Mouse (Mus musculus): ENCODE results near the gene Mettl24. TPM values are rescaled to one million over a fixed set of nuclear protein-coding genes. Genes with fewer than 3 reads are reported as not detected.

Mettl24 gene
- polyA plus RNA-seq, 1 experiment: 0.34 TPM

GRCm38 (mm10) chr10:40816471-40816870 lies 133.4 kb downstream of the Mettl24 start:
- H3K27me3 ChIP-seq (ENCODE audit: control insufficient read depth, insufficient read depth, insufficient read length): no peaks in the 10 kb centered on the region
- H3K4me2 ChIP-seq (ENCODE audit: low read depth): no peak overlapping the region
- no peaks in the 10 kb centered on the region for H3K36me3 ChIP-seq (ENCODE audit: control insufficient read depth, insufficient read depth)
- H3ac ChIP-seq (ENCODE audit: control insufficient read depth, insufficient read length): no peak overlapping the region
- H3K79me2 ChIP-seq (ENCODE audit: control insufficient read depth, insufficient read depth): no peaks in the 10 kb centered on the region
- no peak for TF ChIP-seq POLR2AphosphoS2 (IDR thresholded peaks at IDR 0.05; ENCODE audit: insufficient read length, low read depth)
- TF ChIP-seq E2F4 (IDR thresholded peaks at IDR 0.05; ENCODE audit: insufficient read depth): no peak
- no peak for TF ChIP-seq TCF12 (IDR thresholded peaks at IDR 0.05; ENCODE audit: insufficient read depth, poor library complexity, severe bottlenecking)
- no peak overlapping the region for H3K4me3 ChIP-seq

GRCm38 (mm10) chr10:40825952-40826351 lies 142.9 kb downstream of the Mettl24 start:
- Histone ChIP-seq H3K4me2 (ENCODE audit: low read depth) (no peak overlapping the region), H3ac (ENCODE audit: control insufficient read depth, insufficient read length) (no peak overlapping the region), H3K27me3 (ENCODE audit: control insufficient read depth, insufficient read depth, insufficient read length) (no peaks in the 10 kb centered on the region), H3K36me3 (ENCODE audit: control insufficient read depth, insufficient read depth) (peaks cover 7% of the 10 kb centered on the region), H3K4me3 (no peak overlapping the region), H3K79me2 (ENCODE audit: control insufficient read depth, insufficient read depth) (no peaks in the 10 kb centered on the region)
- no peak for TF ChIP-seq TCF12 (IDR thresholded peaks at IDR 0.05; ENCODE audit: insufficient read depth, poor library complexity, severe bottlenecking)
- TF ChIP-seq TCF3 (IDR thresholded peaks at IDR 0.05; ENCODE audit: insufficient read length, low read depth): no peak
- no peak for TF ChIP-seq E2F4 (IDR thresholded peaks at IDR 0.05; ENCODE audit: insufficient read depth)
- no peak for TF ChIP-seq MAX (IDR thresholded peaks at IDR 0.05; ENCODE audit: low read depth)
- no peak for TF ChIP-seq CEBPB (IDR thresholded peaks at IDR 0.05; ENCODE audit: insufficient read depth, poor library complexity, severe bottlenecking)
- TF ChIP-seq POLR2A (IDR thresholded peaks at IDR 0.05; ENCODE audit: insufficient read length, low read depth): no peak
- no peak for TF ChIP-seq MYOG (IDR thresholded peaks at IDR 0.05; ENCODE audit: control insufficient read depth in 1 of 3, insufficient read depth in 1 of 3, insufficient read length in 2 of 3, low read depth in 2 of 3)
- no peak for TF ChIP-seq MYOD1 (IDR thresholded peaks at IDR 0.05; ENCODE audit: control insufficient read depth in 1 of 3, insufficient read length in 2 of 3, low read depth in 2 of 3)
- TF ChIP-seq SRF (IDR thresholded peaks at IDR 0.05; ENCODE audit: control insufficient read depth, insufficient read length, low read depth): no peak
- TF ChIP-seq USF1 (IDR thresholded peaks at IDR 0.05; ENCODE audit: low read depth): no peak

GRCm38 (mm10) chr10:40827706-40828105 lies 144.6 kb downstream of the Mettl24 start:
- TF ChIP-seq TCF3 (IDR thresholded peaks at IDR 0.05; ENCODE audit: insufficient read length, low read depth) (no peak), MYOG (IDR thresholded peaks at IDR 0.05; ENCODE audit: control insufficient read depth in 1 of 3, insufficient read depth in 1 of 3, insufficient read length in 2 of 3, low read depth in 2 of 3) (no peak), TCF12 (IDR thresholded peaks at IDR 0.05; ENCODE audit: insufficient read depth, poor library complexity, severe bottlenecking) (no peak), POLR2AphosphoS2 (IDR thresholded peaks at IDR 0.05; ENCODE audit: insufficient read length, low read depth) (no peak), REST (IDR thresholded peaks at IDR 0.05; ENCODE audit: insufficient read depth, insufficient read length) (no peak), USF1 (IDR thresholded peaks at IDR 0.05; ENCODE audit: low read depth) (no peak), CEBPB (IDR thresholded peaks at IDR 0.05; ENCODE audit: insufficient read depth, poor library complexity, severe bottlenecking) (no peak), POLR2A (IDR thresholded peaks at IDR 0.05; ENCODE audit: insufficient read length, low read depth) (no peak), MAX (IDR thresholded peaks at IDR 0.05; ENCODE audit: low read depth) (no peak), E2F4 (IDR thresholded peaks at IDR 0.05; ENCODE audit: insufficient read depth) (no peak), SRF (IDR thresholded peaks at IDR 0.05; ENCODE audit: control insufficient read depth, insufficient read length, low read depth) (no peak), MYOD1 (IDR thresholded peaks at IDR 0.05; ENCODE audit: control insufficient read depth in 1 of 3, insufficient read length in 2 of 3, low read depth in 2 of 3) (no peak)

GRCm38 (mm10) chr10:40830312-40830711 lies 147.2 kb downstream of the Mettl24 start:
- H3K27me3 ChIP-seq (ENCODE audit: control insufficient read depth, insufficient read depth, insufficient read length): no peaks in the 10 kb centered on the region
- no peak overlapping the region for H3K4me2 ChIP-seq (ENCODE audit: low read depth)
- no peaks in the 10 kb centered on the region for H3K79me2 ChIP-seq (ENCODE audit: control insufficient read depth, insufficient read depth)
- no peak overlapping the region for H3K4me3 ChIP-seq
- H3ac ChIP-seq (ENCODE audit: control insufficient read depth, insufficient read length): no peak overlapping the region
- TF ChIP-seq POLR2A (IDR thresholded peaks at IDR 0.05; ENCODE audit: insufficient read length, low read depth) (no peak), MYOD1 (IDR thresholded peaks at IDR 0.05; ENCODE audit: control insufficient read depth in 1 of 3, insufficient read length in 2 of 3, low read depth in 2 of 3) (peak in 1 of 3 experiments; percentile 22), TCF3 (IDR thresholded peaks at IDR 0.05; ENCODE audit: insufficient read length, low read depth) (no peak)
- H3K36me3 ChIP-seq (ENCODE audit: control insufficient read depth, insufficient read depth): peaks cover 34% of the 10 kb centered on the region

More at GRCm38 (mm10) chr10:40827706-40828105, 144.6 kb downstream of the Mettl24 start:
- no peak overlapping the region for H3K4me3 ChIP-seq
- H3K36me3 ChIP-seq (ENCODE audit: control insufficient read depth, insufficient read depth): peaks cover 12% of the 10 kb centered on the region
- H3K79me2 ChIP-seq (ENCODE audit: control insufficient read depth, insufficient read depth): no peaks in the 10 kb centered on the region
- no peak overlapping the region for H3ac ChIP-seq (ENCODE audit: control insufficient read depth, insufficient read length)
- H3K27me3 ChIP-seq (ENCODE audit: control insufficient read depth, insufficient read depth, insufficient read length): no peaks in the 10 kb centered on the region
- H3K4me2 ChIP-seq (ENCODE audit: low read depth): no peak overlapping the region

DNA sequence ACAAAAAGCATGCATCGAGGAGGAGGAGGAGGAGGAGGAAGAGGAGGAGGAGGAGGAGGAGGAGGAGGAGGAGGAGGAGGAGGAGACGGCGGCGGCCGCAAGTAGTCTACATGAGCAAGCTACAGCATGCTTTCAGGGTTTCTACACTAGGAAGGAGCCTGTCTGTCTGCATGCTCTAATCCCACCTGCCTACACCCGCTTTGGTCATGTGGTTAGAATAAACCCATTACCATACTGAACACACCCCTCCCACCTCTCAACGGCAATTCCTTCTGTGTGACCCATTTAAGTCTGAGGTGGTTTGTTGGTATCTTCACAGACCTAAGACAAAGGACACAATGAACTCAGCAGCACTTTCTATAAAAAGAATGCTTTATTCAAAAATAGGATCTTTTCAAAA lies 148.2 kb downstream of the Mettl24 start:
- H3K79me2 ChIP-seq (ENCODE audit: control insufficient read depth, insufficient read depth): no peaks in the 10 kb centered on the region
- H3K4me3 ChIP-seq: no peak overlapping the region
- TF ChIP-seq CEBPB (IDR thresholded peaks at IDR 0.05; ENCODE audit: insufficient read depth, poor library complexity, severe bottlenecking): no peak
- TF ChIP-seq MAX (IDR thresholded peaks at IDR 0.05; ENCODE audit: low read depth): no peak
- TF ChIP-seq TCF12 (IDR thresholded peaks at IDR 0.05; ENCODE audit: insufficient read depth, poor library complexity, severe bottlenecking): no peak
- TF ChIP-seq POLR2A (IDR thresholded peaks at IDR 0.05; ENCODE audit: insufficient read length, low read depth): no peak
- no peak for TF ChIP-seq REST (IDR thresholded peaks at IDR 0.05; ENCODE audit: insufficient read depth, insufficient read length)
- no peak for TF ChIP-seq TCF3 (IDR thresholded peaks at IDR 0.05; ENCODE audit: insufficient read length, low read depth)
- no peak for TF ChIP-seq POLR2AphosphoS2 (IDR thresholded peaks at IDR 0.05; ENCODE audit: insufficient read length, low read depth)
- TF ChIP-seq SRF (IDR thresholded peaks at IDR 0.05; ENCODE audit: control insufficient read depth, insufficient read length, low read depth): no peak
- no peak for TF ChIP-seq E2F4 (IDR thresholded peaks at IDR 0.05; ENCODE audit: insufficient read depth)
- no peak for TF ChIP-seq USF1 (IDR thresholded peaks at IDR 0.05; ENCODE audit: low read depth)
- TF ChIP-seq MYOG (IDR thresholded peaks at IDR 0.05; ENCODE audit: control insufficient read depth in 1 of 3, insufficient read depth in 1 of 3, insufficient read length in 2 of 3, low read depth in 2 of 3): no peak
- TF ChIP-seq MYOD1 (IDR thresholded peaks at IDR 0.05; ENCODE audit: control insufficient read depth in 1 of 3, insufficient read length in 2 of 3, low read depth in 2 of 3): no peak
- H3K4me2 ChIP-seq (ENCODE audit: low read depth): no peak overlapping the region
- H3K27me3 ChIP-seq (ENCODE audit: control insufficient read depth, insufficient read depth, insufficient read length): no peaks in the 10 kb centered on the region
- H3ac ChIP-seq (ENCODE audit: control insufficient read depth, insufficient read length): no peak overlapping the region
- H3K36me3 ChIP-seq (ENCODE audit: control insufficient read depth, insufficient read depth): peaks cover 37% of the 10 kb centered on the region

Data from myocyte (in vitro differentiated cells).